Comparison of ENCODE assay signal across 30 mouse cellular contexts in the genomic region with DNA sequence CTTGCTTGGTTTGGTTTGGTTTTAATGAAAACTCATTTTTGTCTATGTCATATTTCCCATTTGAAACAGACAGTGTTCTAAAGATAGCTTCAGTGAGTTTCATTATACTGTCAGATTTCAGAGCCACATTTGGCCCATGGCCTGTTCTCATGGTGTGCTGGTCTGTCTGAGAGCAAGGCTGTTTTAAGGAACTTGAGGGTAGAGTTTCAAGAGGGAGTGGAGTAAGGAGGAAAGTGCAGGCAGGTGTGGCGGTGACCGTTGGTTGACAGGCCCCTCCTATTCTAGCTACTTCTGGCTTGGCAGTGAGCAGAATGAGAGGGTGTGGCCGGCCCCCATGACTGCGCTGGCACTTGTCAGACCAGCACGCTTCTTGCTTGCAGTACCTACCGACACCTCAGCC. TPM values are rescaled to one million over a fixed set of nuclear protein-coding genes. Genes with fewer than 3 reads are reported as not detected.
DNase-seq lines count a peak whose midpoint lies in the region; ATAC-seq and TF ChIP-seq lines count a peak whose summit lies in the region.
"Had no signal": no experiment of that assay in that cellular context is flagged by ENCODE, and none has a peak within 500 bp of the region (broad histone marks: within the 10 kb centered on the region; RNA-seq: fewer than 3 reads in every experiment).

No protein-coding gene starts in this region.

- H3K27me3 ChIP-seq in CH12.LX (replicated peaks), result no peaks in the 10 kb centered on the region
- H3K27me3 ChIP-seq in stomach, postnatal 0 days (ENCODE audit: control insufficient read depth, insufficient read depth, low read length), result no peaks in the 10 kb centered on the region
- H3K27me3 ChIP-seq: embryonic facial prominence, embryonic 12.5 days; hindbrain, embryonic 13.5 days; kidney, embryonic 15.5 days; liver, embryonic 12.5 days; megakaryocyte, embryonic 14.5 days; midbrain, embryonic 12.5 days had no signal

- H3K36me3 ChIP-seq in CH12.LX (replicated peaks in 1 of 2; ENCODE audit: control insufficient read depth in 1 of 2, insufficient read depth in 1 of 2, low read length in 1 of 2), result peaks cover 52 to 83% of the 10 kb centered on the region in 2 experiments
- H3K36me3 ChIP-seq in stomach, postnatal 0 days (ENCODE audit: control insufficient read depth, insufficient read depth, low read length), result peaks cover 30% of the 10 kb centered on the region

- WGBS in stomach, postnatal 0 days, result 86% methylated on average over 6 of the region's 6 CpGs

- TF ChIP-seq CTCF in layer of hippocampus, adult 2 months (conservative IDR thresholded peaks at IDR 0.05), result no peak
- no peak for TF ChIP-seq CTCF in CH12.LX (conservative IDR thresholded peaks at IDR 0.05 in 1 of 2, IDR thresholded peaks at IDR 0.05 in 1 of 2; ENCODE audit: low read depth in 2 of 2, low read length in 2 of 2)
- no peak for TF ChIP-seq CTCF in stomach, postnatal 0 days (IDR thresholded peaks at IDR 0.05; ENCODE audit: low read depth)

- peak; percentile 89 for TF ChIP-seq EP300 in CH12.LX (IDR thresholded peaks at IDR 0.05; ENCODE audit: low read length)
- TF ChIP-seq EP300 in stomach, postnatal 0 days (optimal IDR thresholded peaks at IDR 0.05), result no peak

- dilution Hi-C loops in CH12.LX (cut with MboI; ENCODE audit: extremely low pct_ligation_motif_present, extremely low pct_unique_long_range_greater_than_20kb, low sequenced_read_pairs), result no loop called here

- peak; percentile 71 for ATAC-seq in megakaryocyte, adult 5-6 weeks (ENCODE audit: poor library complexity, severe bottlenecking)
- peak; percentile 56 for ATAC-seq in stomach, postnatal 0 days (ENCODE audit: low FRiP score, low TSS enrichment)
- ATAC-seq: forebrain, embryonic 16.5 days; liver, embryonic 12.5 days; liver, postnatal 0 days had no signal

- in situ Hi-C loops in CH12.LX (cut with MboI; ENCODE audit: low pct_ligation_motif_present, low pct_unique_long_range_greater_than_20kb, low sequenced_read_pairs), result loop anchor here (10.0 kb wide), 1 partner anchor 64 kb away; a partner anchor contains a TSS

- DNase-seq in layer of hippocampus, adult 2 months (ENCODE audit: low spot score in 2 of 2), result no peak
- no peak for DNase-seq in layer of hippocampus, postnatal 14 days (ENCODE audit: low spot score in 2 of 2)
- peak; percentile 92 for DNase-seq in CH12.LX (ENCODE audit: extremely low read depth)
- peak; percentile 39 for DNase-seq in stomach, postnatal 0 days (ENCODE audit: low spot score)
- DNase-seq in thymus, postnatal 0 days (ENCODE audit: low spot score), result no peak
- no peak for DNase-seq in urinary bladder, adult 2 months (ENCODE audit: low spot score)
- DNase-seq: adrenal gland, postnatal 14 days; cerebellum, adult 11 months; cerebellum, adult 9-10 months; cerebellum, postnatal 36 days; embryo, embryonic 11 days; gastrocnemius, postnatal 10 days; heart, adult 18-20 months; heart, postnatal 36 days; kidney, adult 11 months; kidney, postnatal 25 days; layer of hippocampus, postnatal 36 days; left cerebral cortex, postnatal 4 days; liver, postnatal 0 days; lung, postnatal 10 days had no signal

- no peak overlapping the region for H3K4me3 ChIP-seq in layer of hippocampus, adult 2 months
- H3K4me3 ChIP-seq in CH12.LX (replicated peaks in 1 of 3; ENCODE audit: low read depth in 2 of 3, low read length in 2 of 3, poor library complexity in 1 of 3), result no peak overlapping the region
- no peak overlapping the region for H3K4me3 ChIP-seq in stomach, postnatal 0 days (ENCODE audit: low read depth, low read length)
- H3K4me3 ChIP-seq: embryonic facial prominence, embryonic 12.5 days; hindbrain, embryonic 13.5 days; kidney, embryonic 15.5 days; liver, embryonic 12.5 days; megakaryocyte, embryonic 14.5 days; midbrain, embryonic 12.5 days had no signal

- H3K4me2 ChIP-seq in CH12.LX (ENCODE audit: insufficient read depth, low read depth, poor library complexity, severe bottlenecking), result peak overlapping the region; percentile 9
- no peak overlapping the region for H3K4me2 ChIP-seq in stomach, postnatal 0 days (replicated peaks; ENCODE audit: low read depth)
- H3K4me2 ChIP-seq: embryonic facial prominence, embryonic 12.5 days; heart, embryonic 11.5 days; hindbrain, embryonic 13.5 days; kidney, embryonic 15.5 days; liver, embryonic 12.5 days; midbrain, embryonic 12.5 days had no signal

- H3K9ac ChIP-seq in CH12.LX (ENCODE audit: insufficient read depth, low read depth), result 0 out of 2 replicates have a peak overlapping the region, but pooled peaks have one; percentile 16
- no peak overlapping the region for H3K9ac ChIP-seq in stomach, postnatal 0 days (ENCODE audit: low read length)
- H3K9ac ChIP-seq: embryonic facial prominence, embryonic 12.5 days; hindbrain, embryonic 13.5 days; kidney, embryonic 15.5 days; liver, embryonic 12.5 days; liver, postnatal 0 days; midbrain, embryonic 12.5 days had no signal

- peak overlapping the region; percentile 24; the same call in 1 of the 2 replicates for H3K27ac ChIP-seq in layer of hippocampus, adult 2 months
- H3K27ac ChIP-seq in CH12.LX (ENCODE audit: insufficient read depth, low read depth), result peak overlapping the region; percentile 82
- no peak overlapping the region for H3K27ac ChIP-seq in stomach, postnatal 0 days (replicated peaks)
- H3K27ac ChIP-seq: embryonic facial prominence, embryonic 12.5 days; hindbrain, embryonic 13.5 days; kidney, embryonic 15.5 days; liver, embryonic 12.5 days; midbrain, embryonic 12.5 days had no signal

- TF ChIP-seq RAD21 in CH12.LX (IDR thresholded peaks at IDR 0.05; ENCODE audit: low read depth, low read length), result no peak

- H3K79me2 ChIP-seq in CH12.LX (replicated peaks; ENCODE audit: control insufficient read depth, extremely low read depth, insufficient read depth, poor library complexity, severe bottlenecking), result peaks cover 11% of the 10 kb centered on the region

- TF ChIP-seq POLR2A in CH12.LX (IDR thresholded peaks at IDR 0.05; ENCODE audit: low read depth, low read length), result no peak

- no peaks in the 10 kb centered on the region for H3K9me3 ChIP-seq in CH12.LX (replicated peaks; ENCODE audit: low read length)
- no peaks in the 10 kb centered on the region for H3K9me3 ChIP-seq in stomach, postnatal 0 days (ENCODE audit: control insufficient read depth, low read length)
- H3K9me3 ChIP-seq: embryonic facial prominence, embryonic 12.5 days; hindbrain, embryonic 13.5 days; kidney, embryonic 15.5 days; liver, embryonic 12.5 days; megakaryocyte, embryonic 14.5 days; midbrain, embryonic 12.5 days had no signal

- peaks cover 17 to 63% of the 10 kb centered on the region in 2 experiments for H3K4me1 ChIP-seq in CH12.LX (ENCODE audit: control insufficient read depth in 1 of 2, insufficient read depth in 2 of 2)
- peaks cover 3% of the 10 kb centered on the region; the same call in 1 of the 2 replicates for H3K4me1 ChIP-seq in stomach, postnatal 0 days (replicated peaks; ENCODE audit: control insufficient read depth, insufficient read depth)

RNA-seq across cellular contexts. Expression of a gene that starts 6.2 kb away (rescaled TPM):
- 10 to 100 TPM; 56.4 to 58.0 TPM for total RNA-seq in layer of hippocampus, adult 2 months (2021)
- total RNA-seq in layer of hippocampus, postnatal 14 days (2021), result 10 to 100 TPM; 49.0 to 59.9 TPM
- total RNA-seq in CH12.LX (2012; rRNA removed) (45.7 and 58.1 TPM in 2 replicates), CH12.LX (2014; rRNA removed) (39.3 and 41.8 TPM in 2 replicates)
- 68.8 and 69.3 TPM in 2 replicates for polyA plus RNA-seq in CH12.LX (2012; ENCODE audit: insufficient read length, low read depth)
- 14.8 TPM in 2 replicates for total RNA-seq in megakaryocyte, adult 5-6 weeks (2015)
- total RNA-seq in megakaryocyte, adult 5-6 weeks (2017), result 36.8 and 40.8 TPM in 2 replicates
- polyA plus RNA-seq in stomach, postnatal 0 days (2015; fragmentation: Nextera tagmentation; extraction: Ambion mirVana), result 29.2 and 29.9 TPM in 2 replicates
- polyA plus RNA-seq in thymus, postnatal 0 days (2015; fragmentation: Nextera tagmentation; extraction: Ambion mirVana), result 37.1 and 40.7 TPM in 2 replicates
- polyA plus RNA-seq in urinary bladder, adult 2 months (2012; rRNA removed), result 15.2 and 22.8 TPM in 2 replicates

RNA-seq across cellular contexts. Expression of a gene that starts 17.9 kb away (rescaled TPM):
- total RNA-seq in layer of hippocampus, adult 2 months (2021), result 10 to 100 TPM; 32.1 to 36.2 TPM
- total RNA-seq in layer of hippocampus, postnatal 14 days (2021), result 10 to 100 TPM; 24.7 to 29.4 TPM
- total RNA-seq in CH12.LX (2012; rRNA removed), result 21.0 and 36.0 TPM in 2 replicates
- total RNA-seq in CH12.LX (2014; rRNA removed), result 16.2 and 19.4 TPM in 2 replicates
- 20.9 and 22.7 TPM in 2 replicates for polyA plus RNA-seq in CH12.LX (2012; ENCODE audit: insufficient read length, low read depth)
- 25.1 and 30.5 TPM in 2 replicates for total RNA-seq in megakaryocyte, adult 5-6 weeks (2015)
- total RNA-seq in megakaryocyte, adult 5-6 weeks (2017), result 27.8 and 50.7 TPM in 2 replicates
- polyA plus RNA-seq in stomach, postnatal 0 days (2015; fragmentation: Nextera tagmentation; extraction: Ambion mirVana), result 9.5 and 9.9 TPM in 2 replicates
- polyA plus RNA-seq in thymus, postnatal 0 days (2015; fragmentation: Nextera tagmentation; extraction: Ambion mirVana), result 8.7 and 9.1 TPM in 2 replicates
- 36.0 and 37.3 TPM in 2 replicates for polyA plus RNA-seq in urinary bladder, adult 2 months (2012; rRNA removed)

RNA-seq across cellular contexts. Expression of a gene that starts 19.3 kb away (rescaled TPM):
- total RNA-seq in layer of hippocampus, adult 2 months (2021), result 100 to 1,000 TPM; 443 to 449 TPM
- total RNA-seq in layer of hippocampus, postnatal 14 days (2021), result 100 to 1,000 TPM; 419 to 451 TPM
- total RNA-seq in CH12.LX (2012; rRNA removed), result 0.04 and 0.17 TPM in 2 replicates
- 0.08 and 0.36 TPM in 2 replicates for total RNA-seq in CH12.LX (2014; rRNA removed)
- 0.06 TPM in 1 of 2 replicates, not detected in the other for polyA plus RNA-seq in CH12.LX (2012; ENCODE audit: insufficient read length, low read depth)
- not detected in 2 replicates for total RNA-seq in megakaryocyte, adult 5-6 weeks (2015)
- total RNA-seq in megakaryocyte, adult 5-6 weeks (2017), result not detected in 2 replicates
- polyA plus RNA-seq in stomach, postnatal 0 days (2015; fragmentation: Nextera tagmentation; extraction: Ambion mirVana), result 1.3 TPM in 2 replicates
- 0.12 and 0.21 TPM in 2 replicates for polyA plus RNA-seq in thymus, postnatal 0 days (2015; fragmentation: Nextera tagmentation; extraction: Ambion mirVana)
- polyA plus RNA-seq in urinary bladder, adult 2 months (2012; rRNA removed), result 1.1 TPM in 2 replicates
- total RNA-seq: heart, adult 18-20 months; heart, postnatal 36 days had no signal
- polyA plus RNA-seq: heart, embryonic 16.5 days; liver, postnatal 0 days had no signal

RNA-seq across cellular contexts. Expression of a gene that starts 27.2 kb away (rescaled TPM):
- 10 to 100 TPM; 14.6 to 19.8 TPM for total RNA-seq in layer of hippocampus, adult 2 months (2021)
- total RNA-seq in layer of hippocampus, postnatal 14 days (2021), result 10 to 100 TPM in 1 of 2 experiments, 1 to 10 TPM in 1; 9.2 to 11.8 TPM
- 14.5 and 16.2 TPM in 2 replicates for total RNA-seq in CH12.LX (2012; rRNA removed)
- total RNA-seq in CH12.LX (2014; rRNA removed), result 3.3 and 4.3 TPM in 2 replicates
- 27.6 and 30.8 TPM in 2 replicates for polyA plus RNA-seq in CH12.LX (2012; ENCODE audit: insufficient read length, low read depth)
- total RNA-seq in megakaryocyte, adult 5-6 weeks (2015), result 34.4 and 36.0 TPM in 2 replicates
- total RNA-seq in megakaryocyte, adult 5-6 weeks (2017), result 11.0 and 12.6 TPM in 2 replicates
- polyA plus RNA-seq in stomach, postnatal 0 days (2015; fragmentation: Nextera tagmentation; extraction: Ambion mirVana), result 33.2 and 36.9 TPM in 2 replicates
- polyA plus RNA-seq in thymus, postnatal 0 days (2015; fragmentation: Nextera tagmentation; extraction: Ambion mirVana), result 21.3 and 24.6 TPM in 2 replicates
- polyA plus RNA-seq in urinary bladder, adult 2 months (2012; rRNA removed), result 36.8 and 38.3 TPM in 2 replicates

RNA-seq across cellular contexts. Expression of a gene that starts 33.8 kb away (rescaled TPM):
- 1 to 10 TPM; 3.0 to 4.0 TPM for total RNA-seq in layer of hippocampus, adult 2 months (2021)
- 10 to 100 TPM; 11.9 to 15.3 TPM for total RNA-seq in layer of hippocampus, postnatal 14 days (2021)
- total RNA-seq in CH12.LX (2012; rRNA removed) (27.3 and 32.1 TPM in 2 replicates), CH12.LX (2014; rRNA removed) (21.9 and 22.5 TPM in 2 replicates)
- polyA plus RNA-seq in CH12.LX (2012; ENCODE audit: insufficient read length, low read depth), result 16.5 and 16.9 TPM in 2 replicates
- 4.9 and 5.5 TPM in 2 replicates for total RNA-seq in megakaryocyte, adult 5-6 weeks (2015)
- total RNA-seq in megakaryocyte, adult 5-6 weeks (2017), result 3.6 and 4.6 TPM in 2 replicates
- 14.1 and 16.6 TPM in 2 replicates for polyA plus RNA-seq in stomach, postnatal 0 days (2015; fragmentation: Nextera tagmentation; extraction: Ambion mirVana)
- polyA plus RNA-seq in thymus, postnatal 0 days (2015; fragmentation: Nextera tagmentation; extraction: Ambion mirVana), result 22.8 and 25.4 TPM in 2 replicates
- polyA plus RNA-seq in urinary bladder, adult 2 months (2012; rRNA removed), result 1.6 and 2.5 TPM in 2 replicates
- total RNA-seq: heart, adult 18-20 months had no signal

Comparison
In these comparisons a context has a peak if more than half of its experiments do, and no peak if none do; other contexts are left out.
1. DNase-seq: peak in CH12.LX (single experiment) and stomach, postnatal 0 days (single experiment); none in layer of hippocampus, adult 2 months (0 of 2), layer of hippocampus, postnatal 14 days (0 of 2), thymus, postnatal 0 days (single experiment) and urinary bladder, adult 2 months (single experiment).
2. RNA of a gene that starts 19.3 kb away (total RNA-seq): 419 to 451 TPM in layer of hippocampus, postnatal 14 days and 443 to 449 TPM in layer of hippocampus, adult 2 months; 0.04 to 0.36 TPM in CH12.LX and not detected in megakaryocyte, adult 5-6 weeks; every median in the first group is over 100 times any median in the second.